Mouse (Mus musculus): ENCODE measurements around the gene Gpr89.

The Gpr89 gene

DNA sequence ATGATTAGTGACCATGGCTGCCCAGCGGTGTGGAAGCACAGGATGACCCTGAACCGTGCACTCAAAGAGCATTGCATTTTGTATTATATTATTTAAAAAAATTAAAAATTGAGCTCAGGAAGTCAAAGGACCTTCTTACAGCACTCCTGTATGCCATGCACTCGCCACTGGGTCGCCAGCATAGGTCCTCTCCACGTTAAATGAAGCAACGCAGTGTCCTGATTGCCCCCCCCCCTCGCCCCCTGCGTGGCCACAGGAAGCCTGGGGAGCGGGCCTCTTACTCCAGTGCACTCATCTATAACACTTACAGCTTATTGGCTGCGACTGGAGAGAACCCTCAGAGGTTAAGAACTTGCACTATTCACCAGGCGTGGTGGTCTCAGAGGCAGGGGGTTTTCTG lies 79.9 kb downstream of the Gpr89 start:
- DNase-seq (ENCODE audit: extremely low spot score, low read depth, low spot score): no peak

GRCm38 (mm10) chr3:96824614-96825013 lies 80.5 kb downstream of the Gpr89 start:
- DNase-seq (ENCODE audit: extremely low spot score, low read depth, low spot score): no peak

GRCm38 (mm10) chr3:96823701-96824100 lies 81.4 kb downstream of the Gpr89 start:
- DNase-seq (ENCODE audit: extremely low spot score, low read depth, low spot score): no peak

GRCm38 (mm10) chr3:96821581-96821980 lies 83.6 kb downstream of the Gpr89 start:
- DNase-seq (ENCODE audit: extremely low spot score, low read depth, low spot score): no peak

- DNase-seq (ENCODE audit: extremely low spot score, low read depth, low spot score): no peak
Measured at GRCm38 (mm10) chr3:96820116-96820915, 84.8 kb downstream of the Gpr89 start.
